Mouse (Mus musculus): Measurements from ENCODE around the gene Klrg2. TPM values are rescaled to one million over a fixed set of nuclear protein-coding genes. Genes with fewer than 3 reads are reported as not detected.

The Klrg2 gene
- total RNA-seq (2012; rRNA removed) (1.0 and 1.2 TPM in 2 replicates), polyA plus RNA-seq (2012; ENCODE audit: insufficient read depth in 1 of 2, insufficient read length in 2 of 2, low read depth in 1 of 2, low replicate concordance in 2 of 2, missing spikeins in 1 of 2) (1 to 10 TPM in 1 of 2 experiments, not detected in 1; 6.2 TPM)

DNA sequence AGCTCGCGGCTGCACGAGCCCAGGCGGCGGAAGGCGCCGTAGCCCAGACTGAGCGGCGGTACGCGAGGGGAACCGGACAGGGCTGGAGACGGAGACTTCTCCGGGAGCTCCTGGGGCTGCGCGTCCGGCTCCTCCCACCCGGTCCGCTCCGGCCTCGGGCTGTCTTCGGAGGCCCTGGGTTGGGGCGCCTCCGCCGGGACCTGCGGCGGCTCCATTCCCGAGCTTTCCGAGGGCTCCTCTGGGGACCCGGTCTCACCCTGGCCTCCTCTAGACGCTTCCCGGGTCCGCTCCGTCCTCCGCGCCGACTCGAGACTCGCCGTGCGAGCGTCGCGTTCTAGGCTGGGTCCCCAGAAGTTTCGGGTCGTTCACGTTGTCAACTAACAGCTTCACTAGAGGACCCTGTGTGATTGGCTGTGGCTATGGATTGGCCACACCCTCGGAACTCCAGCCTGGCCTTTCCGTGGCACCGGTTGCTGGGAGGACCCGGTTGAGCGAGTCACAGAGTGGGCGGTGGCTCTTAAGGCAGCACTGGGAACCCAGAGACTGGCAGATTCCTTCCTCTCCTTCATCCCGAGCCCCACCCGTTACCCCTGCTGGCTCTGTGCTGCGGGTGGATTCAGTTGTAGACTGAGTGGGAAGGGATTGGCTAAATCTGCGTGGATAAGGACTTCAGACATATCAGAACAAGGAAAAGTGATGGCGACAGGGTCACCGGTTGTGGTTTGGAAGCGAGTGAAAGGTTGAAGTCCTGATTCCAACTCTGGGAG is at the start of gene Klrg2:
TSS of gene Klrg2 (minus strand) at position 391 of the 767 bp plus-strand sequence.
- H3K79me2 ChIP-seq (ENCODE audit: control insufficient read depth, insufficient read depth, low read length, poor library complexity) = peaks cover 2% of the 10 kb centered on the region; the same call in 1 of the 2 replicates
- DNase-seq (ENCODE audit: low read depth, low spot score) = peak; percentile 80
- H3K36me3 ChIP-seq (ENCODE audit: control insufficient read depth in 1 of 2, insufficient read depth in 2 of 2, low read length in 2 of 2) = peaks cover 0 to 12% of the 10 kb centered on the region in 2 experiments; a peak in 2 of 4 replicates
- TF ChIP-seq POLR2A (IDR thresholded peaks at IDR 0.05; ENCODE audit: control insufficient read depth in 1 of 2, insufficient read depth in 1 of 2, low read depth in 1 of 2, low read length in 2 of 2, poor library complexity in 1 of 2) (peak in 1 of 2 experiments; percentile 39; a peak in 1 of 4 replicates), USF2 (IDR thresholded peaks at IDR 0.05; ENCODE audit: borderline replicate concordance in 1 of 2, insufficient read depth in 1 of 2, low read depth in 1 of 2, low read length in 2 of 2) (no peak)
- H3K27me3 ChIP-seq (ENCODE audit: control insufficient read depth in 1 of 2, insufficient read depth in 2 of 2, low read length in 2 of 2) = no peaks in the 10 kb centered on the region; a peak in 1 of 4 replicates
- peak within 1 kb of the TSS; percentile 66 for H3K9ac ChIP-seq (ENCODE audit: control insufficient read depth, low read depth, low read length, poor library complexity, severe bottlenecking)
- peaks cover 7 to 26% of the 10 kb centered on the region in 2 experiments for H3K4me1 ChIP-seq (ENCODE audit: control insufficient read depth in 1 of 2, insufficient read depth in 2 of 2, low read length in 2 of 2)
- H3K4me3 ChIP-seq (ENCODE audit: control insufficient read depth in 1 of 2, insufficient read depth in 1 of 2, low read depth in 2 of 2, low read length in 2 of 2) = peak within 1 kb of the TSS; percentile 66 to 71
- H3K27ac ChIP-seq (ENCODE audit: control insufficient read depth, low read depth, low read length) = no peak within 1 kb of the TSS
- no peaks in the 10 kb centered on the region for H3K9me3 ChIP-seq (replicated peaks; ENCODE audit: insufficient read depth, low read length)

DNA sequence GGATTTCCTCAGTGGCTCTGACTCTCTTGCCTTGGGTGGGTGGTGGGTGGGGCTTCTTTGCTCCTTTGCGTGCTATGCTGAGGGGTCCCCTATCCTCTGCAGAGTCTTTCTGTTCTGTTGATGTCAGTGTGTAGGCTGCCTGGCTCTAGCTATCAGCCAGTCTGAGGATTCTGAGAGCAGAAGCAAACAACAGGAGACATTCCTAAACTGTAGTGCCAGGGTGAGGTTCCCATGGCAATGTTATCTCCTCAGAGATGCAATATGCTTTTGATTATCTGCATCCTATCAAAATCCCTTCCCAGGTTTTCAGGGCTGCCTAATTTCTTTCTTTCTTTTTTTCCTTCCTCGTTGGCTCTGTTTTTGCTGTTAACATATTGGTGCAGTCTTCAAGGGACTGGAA is 45.5 kb upstream of the Klrg2 start:
- Histone ChIP-seq H3K9me3 (replicated peaks; ENCODE audit: insufficient read depth, low read length) (no peaks in the 10 kb centered on the region), H3K4me3 (ENCODE audit: control insufficient read depth in 1 of 2, insufficient read depth in 1 of 2, low read depth in 2 of 2, low read length in 2 of 2) (no peak overlapping the region), H3K4me1 (ENCODE audit: control insufficient read depth in 1 of 2, insufficient read depth in 2 of 2, low read length in 2 of 2) (peaks cover 0 to 3% of the 10 kb centered on the region in 2 experiments; a peak in 1 of 4 replicates), H3K27ac (ENCODE audit: control insufficient read depth, low read depth, low read length) (no peak overlapping the region), H3K9ac (ENCODE audit: control insufficient read depth, low read depth, low read length, poor library complexity, severe bottlenecking) (no peak overlapping the region), H3K27me3 (ENCODE audit: control insufficient read depth in 1 of 2, insufficient read depth in 2 of 2, low read length in 2 of 2) (no peaks in the 10 kb centered on the region), H3K36me3 (ENCODE audit: control insufficient read depth in 1 of 2, insufficient read depth in 2 of 2, low read length in 2 of 2) (no peaks in the 10 kb centered on the region), H3K79me2 (ENCODE audit: control insufficient read depth, insufficient read depth, low read length, poor library complexity) (no peaks in the 10 kb centered on the region)
- TF ChIP-seq TBP (IDR thresholded peaks at IDR 0.05; ENCODE audit: low read depth, low read length) = no peak
- no peak for TF ChIP-seq POLR2AphosphoS2 (IDR thresholded peaks at IDR 0.05; ENCODE audit: low read length)
- TF ChIP-seq JUND (IDR thresholded peaks at IDR 0.05; ENCODE audit: low read depth, low read length) = no peak
- TF ChIP-seq MYB (IDR thresholded peaks at IDR 0.05; ENCODE audit: low read depth, low read length) = no peak
- 0 out of 2 replicates have a peak, but pooled peaks have one; percentile 24 for TF ChIP-seq GATA1 (IDR thresholded peaks at IDR 0.05; ENCODE audit: low read depth, low read length)
- no peak for TF ChIP-seq MAFK (IDR thresholded peaks at IDR 0.05; ENCODE audit: borderline replicate concordance, low read depth, low read length)
- no peak for DNase-seq (ENCODE audit: low read depth, low spot score)

DNA sequence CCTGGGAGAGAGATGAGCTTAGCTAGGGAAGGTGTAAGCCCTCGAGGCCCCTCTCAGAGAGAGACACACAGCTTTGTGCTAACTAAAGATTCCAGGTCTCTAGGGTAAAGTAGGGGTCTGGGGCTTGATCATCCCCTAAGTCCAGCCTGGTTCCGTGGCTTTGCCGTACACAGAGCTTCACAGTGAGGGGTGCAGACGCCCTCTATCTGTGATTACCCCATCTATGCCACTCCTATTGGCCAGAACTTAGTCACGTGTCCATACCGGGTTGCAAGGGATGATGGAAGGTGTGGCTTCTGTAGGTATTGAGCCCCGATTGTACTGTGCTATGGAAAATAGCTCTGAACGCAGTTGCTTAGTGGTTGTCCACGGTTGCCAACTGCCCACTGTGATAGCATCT is 40.6 kb upstream of the Klrg2 start:
- H3K4me3 ChIP-seq (ENCODE audit: control insufficient read depth in 1 of 2, insufficient read depth in 1 of 2, low read depth in 2 of 2, low read length in 2 of 2) = peak overlapping the region; percentile 52 to 63
- no peaks in the 10 kb centered on the region for H3K27me3 ChIP-seq (ENCODE audit: control insufficient read depth in 1 of 2, insufficient read depth in 2 of 2, low read length in 2 of 2)
- H3K79me2 ChIP-seq (ENCODE audit: control insufficient read depth, insufficient read depth, low read length, poor library complexity) = no peaks in the 10 kb centered on the region; the same call in 1 of the 2 replicates
- H3K9me3 ChIP-seq (replicated peaks; ENCODE audit: insufficient read depth, low read length) = no peaks in the 10 kb centered on the region
- peaks cover 2 to 19% of the 10 kb centered on the region in 2 experiments; a peak in 3 of 4 replicates for H3K4me1 ChIP-seq (ENCODE audit: control insufficient read depth in 1 of 2, insufficient read depth in 2 of 2, low read length in 2 of 2)
- peak overlapping the region; percentile 75 for H3K9ac ChIP-seq (ENCODE audit: control insufficient read depth, low read depth, low read length, poor library complexity, severe bottlenecking)
- DNase-seq (ENCODE audit: low read depth, low spot score) = peak; percentile 83
- H3K27ac ChIP-seq (ENCODE audit: control insufficient read depth, low read depth, low read length) = peak overlapping the region; percentile 84
- no peaks in the 10 kb centered on the region for H3K36me3 ChIP-seq (ENCODE audit: control insufficient read depth in 1 of 2, insufficient read depth in 2 of 2, low read length in 2 of 2)
- TF ChIP-seq BHLHE40 (IDR thresholded peaks at IDR 0.05; ENCODE audit: borderline replicate concordance, low read depth, low read length) (peak; percentile 32; the same call in 1 of the 2 replicates), USF2 (IDR thresholded peaks at IDR 0.05; ENCODE audit: borderline replicate concordance in 1 of 2, insufficient read depth in 1 of 2, low read depth in 1 of 2, low read length in 2 of 2) (peak; percentile 42 to 89; a peak in 2 of 4 replicates), HCFC1 (IDR thresholded peaks at IDR 0.05; ENCODE audit: low read depth, low read length) (peak; percentile 72), KAT2A (conservative IDR thresholded peaks at IDR 0.05; ENCODE audit: low read depth, low read length) (no peak), EP300 (IDR thresholded peaks at IDR 0.05; ENCODE audit: low read depth in 1 of 2, low read length in 2 of 2) (no peak), UBTF (IDR thresholded peaks at IDR 0.05; ENCODE audit: borderline replicate concordance, insufficient read depth, low read depth, low read length) (no peak), ZNF384 (IDR thresholded peaks at IDR 0.05; ENCODE audit: low read depth, low read length) (no peak), GATA1 (IDR thresholded peaks at IDR 0.05; ENCODE audit: low read depth, low read length) (no peak), MXI1 (IDR thresholded peaks at IDR 0.05; ENCODE audit: low read depth, low read length) (no peak; the same call in 1 of the 2 replicates), POLR2AphosphoS5 (IDR thresholded peaks at IDR 0.05; ENCODE audit: borderline replicate concordance, low read depth, low read length) (no peak), ZKSCAN1 (IDR thresholded peaks at IDR 0.05; ENCODE audit: low read depth, low read length) (no peak), MYC (IDR thresholded peaks at IDR 0.05; ENCODE audit: low read depth, low read length) (0 out of 2 replicates have a peak, but pooled peaks have one; percentile 39), SIN3A (IDR thresholded peaks at IDR 0.05; ENCODE audit: low read length) (no peak; the same call in 1 of the 2 replicates), MEF2A (IDR thresholded peaks at IDR 0.05; ENCODE audit: extremely low read depth, insufficient replicate concordance, low read depth, low read length, poor library complexity, severe bottlenecking) (no peak), MAX (IDR thresholded peaks at IDR 0.05; ENCODE audit: low read length) (peak; percentile 92), E2F4 (IDR thresholded peaks at IDR 0.05; ENCODE audit: borderline replicate concordance, low read depth, low read length) (no peak)
